Mouse (Mus musculus) cerebellum, adult 9-11 months (tissue): ENCODE measurements around the gene Hmgb2.

Source experiments
- DNase-seq: peaks from one replicate; pipeline ENCODE4 v3.0.0; 2022

Hmgb2 gene

DNA sequence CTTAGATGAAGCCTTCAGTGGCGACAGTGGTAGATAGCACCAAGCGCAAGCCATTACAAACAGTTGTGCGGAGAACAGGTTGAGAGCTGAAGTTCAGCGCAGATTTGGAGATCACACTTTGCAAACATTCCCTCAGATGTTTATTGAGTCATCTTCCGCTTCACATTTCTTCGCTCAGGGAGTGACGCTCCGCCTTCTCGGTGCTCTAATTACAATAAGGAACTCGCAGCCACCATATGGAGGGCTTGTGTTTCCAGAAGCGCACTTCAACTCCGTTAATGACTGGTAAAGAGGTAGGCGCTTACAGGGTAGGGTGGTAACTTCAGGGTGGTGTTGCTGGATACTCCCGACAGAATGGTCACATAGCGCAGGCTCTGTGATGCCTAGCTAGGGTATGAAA is 52.0 kb downstream of the Hmgb2 start:
- no peak for DNase-seq

DNA sequence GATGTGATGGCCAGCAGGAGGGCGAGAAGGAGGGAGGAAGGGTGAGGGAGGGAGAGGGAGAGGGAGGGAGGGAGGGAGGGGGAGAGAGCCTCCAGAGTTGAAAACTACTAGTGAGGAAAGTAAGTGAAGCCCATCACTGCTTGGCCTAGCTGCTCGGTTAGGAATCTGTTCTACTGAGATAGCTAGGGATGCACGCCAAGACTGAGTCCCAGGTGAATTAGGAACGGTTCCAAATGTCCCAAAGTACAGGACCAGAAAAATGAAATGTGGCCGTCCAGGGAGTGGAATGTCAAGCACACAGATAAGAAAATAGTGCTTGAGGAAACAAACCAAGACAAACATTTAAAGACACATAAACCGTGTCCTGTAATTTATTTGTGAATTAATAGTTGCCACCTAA is 53.3 kb downstream of the Hmgb2 start:
- DNase-seq: peak; percentile 80
